Mouse (Mus musculus) testis, adult 2 months (tissue): ENCODE results near the gene Rnps1. TPM values are rescaled to one million over a fixed set of nuclear protein-coding genes. Genes with fewer than 3 reads are reported as not detected.
A peak's percentile ranks its signal among the peaks of the same experiment; 100 is the strongest.

Experiments used
- H3K27ac ChIP-seq: fragments of 200-500 bp; 2 replicates; pipeline ENCODE4 v1.5.1; 2012; ENCODE audit warnings: low read depth, low read length; ENCODE audit not compliant: control insufficient read depth, insufficient read depth
- H3K27me3 ChIP-seq: fragments of 200-500 bp; 2 replicates; pipeline ENCODE4 v1.6.1; 2012; ENCODE audit warnings: mild to moderate bottlenecking, low read length, moderate library complexity; ENCODE audit not compliant: control insufficient read depth, insufficient read depth
- H3K36me3 ChIP-seq: fragments of 200-500 bp; 2 replicates; pipeline ENCODE4 v1.6.1; 2012; ENCODE audit warnings: mild to moderate bottlenecking, low read length; ENCODE audit not compliant: control insufficient read depth, insufficient read depth
- H3K4me1 ChIP-seq: fragments of 200-500 bp; 2 replicates; pipeline ENCODE4 v1.6.1; 2012; ENCODE audit warnings: low read length; ENCODE audit not compliant: control insufficient read depth, insufficient read depth
- H3K4me3 ChIP-seq: fragments of 200-500 bp; 2 replicates; pipeline ENCODE4 v1.5.1; 2012; ENCODE audit warnings: low read depth, mild to moderate bottlenecking, low read length, moderate library complexity, mixed read lengths; ENCODE audit not compliant: control insufficient read depth
- CTCF ChIP-seq: fragments of 200-500 bp; IDR thresholded peaks from 2 replicates; pipeline ENCODE4 v1.5.1; 2012; ENCODE audit warnings: low read depth, mild to moderate bottlenecking, inconsistent platforms, low read length, moderate library complexity; ENCODE audit not compliant: control insufficient read depth, insufficient read depth, insufficient replicate concordance
- POLR2A ChIP-seq: fragments of 200-500 bp; IDR thresholded peaks from 2 replicates; pipeline ENCODE4 v1.6.1; 2012; ENCODE audit warnings: low read depth, mild to moderate bottlenecking, inconsistent platforms, low read length, moderate library complexity; ENCODE audit not compliant: control insufficient read depth
- polyA plus RNA-seq: library from polyadenylated mRNA; depleted of rRNA; stranded (reverse); fragments of >200 nt; gene quantifications from 2 replicates; pipeline ENCODE4 v1.2.3, GENCODE M21; 2012

The Rnps1 gene
- polyA plus RNA-seq, 1 experiment = 68.5 TPM

DNA sequence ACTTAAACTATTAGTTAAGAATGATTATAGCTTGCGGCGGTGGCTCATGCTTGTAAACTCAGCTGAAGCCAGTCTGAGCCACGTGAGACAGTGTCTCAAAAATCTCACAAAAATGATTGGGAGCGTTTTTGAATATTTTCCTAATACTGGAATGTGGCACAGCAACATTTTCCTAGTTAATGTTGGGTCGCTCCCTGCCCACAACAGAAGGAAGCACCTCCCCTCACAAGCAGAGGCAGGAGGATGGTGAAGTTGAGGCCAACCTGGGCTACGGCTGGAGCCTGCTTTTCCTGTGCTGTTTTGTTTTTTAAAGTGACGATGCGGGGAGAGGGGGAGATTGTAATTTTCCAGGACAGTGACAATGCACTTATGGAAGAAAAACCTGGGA lies 12.8 kb downstream of the Rnps1 start:
- peaks cover 4% of the 10 kb centered on the region for H3K4me1 ChIP-seq
- H3K27ac ChIP-seq = peak overlapping the region; percentile 94
- H3K27me3 ChIP-seq = no peaks in the 10 kb centered on the region
- no peaks in the 10 kb centered on the region for H3K36me3 ChIP-seq
- H3K4me3 ChIP-seq = peak overlapping the region; percentile 94
- TF ChIP-seq POLR2A = no peak
- TF ChIP-seq CTCF = no peak

DNA sequence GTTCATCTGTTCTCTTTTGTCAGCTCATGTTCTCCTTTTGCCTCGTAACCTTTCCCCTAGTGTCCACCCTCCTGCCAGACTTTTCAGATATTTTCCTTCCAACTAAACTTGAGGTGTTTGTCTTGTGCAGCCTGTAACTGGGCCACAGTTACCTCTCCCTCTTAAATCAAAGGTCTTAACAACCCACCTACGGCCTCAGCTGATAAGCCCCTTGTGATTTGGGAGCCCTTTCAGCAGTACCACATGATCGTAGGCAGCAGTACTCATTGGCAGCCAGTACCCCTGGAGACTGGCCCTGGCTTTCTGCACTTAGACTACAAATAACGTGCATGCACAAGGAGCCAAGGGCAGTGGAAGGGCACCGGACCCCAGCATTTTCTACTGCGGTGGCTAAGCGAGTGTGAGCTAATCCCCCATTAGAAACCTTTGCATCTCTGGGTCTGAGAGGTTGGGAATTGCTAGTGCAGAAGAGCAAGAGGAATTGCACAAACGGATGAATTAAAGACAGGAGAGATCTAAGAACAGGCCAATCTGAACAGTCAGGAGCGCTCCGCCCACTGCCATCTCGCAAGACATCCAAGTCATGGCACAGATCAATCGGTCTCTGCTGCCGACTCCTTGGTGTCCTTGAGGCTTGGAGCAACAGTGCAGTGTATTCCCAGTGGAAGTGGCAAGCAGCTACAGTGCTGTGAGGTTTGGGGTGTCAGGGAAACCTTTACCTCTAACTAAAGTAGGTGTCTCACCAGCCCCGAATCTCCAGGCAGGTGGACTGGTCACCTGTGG lies 15.0 kb downstream of the Rnps1 start:
- Histone ChIP-seq H3K36me3 (no peaks in the 10 kb centered on the region), H3K27ac (no peak overlapping the region), H3K4me3 (no peak overlapping the region), H3K4me1 (peaks cover 4% of the 10 kb centered on the region), H3K27me3 (no peaks in the 10 kb centered on the region)
- TF ChIP-seq POLR2A (no peak), CTCF (no peak)

DNA sequence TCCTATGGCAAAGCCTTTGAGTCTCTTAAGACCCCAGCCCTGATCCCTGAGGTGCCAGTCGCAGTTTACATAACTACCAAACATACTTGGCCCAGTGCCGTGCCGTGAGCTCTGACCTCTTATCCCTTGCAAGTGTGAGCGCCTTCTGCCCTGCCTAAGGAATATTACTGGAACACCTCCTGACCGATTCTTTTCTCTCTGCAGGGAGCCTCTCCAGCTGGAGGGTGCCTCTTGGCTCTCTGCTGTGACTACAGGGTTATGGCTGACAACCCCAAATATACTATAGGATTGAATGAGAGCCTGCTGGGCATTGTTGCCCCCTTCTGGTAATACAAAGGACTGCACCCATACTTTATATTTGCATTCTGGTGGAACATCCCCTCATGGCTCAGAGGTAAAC lies 22.7 kb downstream of the Rnps1 start:
- H3K27ac ChIP-seq = no peak overlapping the region
- no peak overlapping the region for H3K4me3 ChIP-seq
- no peak; the same call in 1 of the 2 replicates for TF ChIP-seq CTCF
- TF ChIP-seq POLR2A = no peak
- no peaks in the 10 kb centered on the region for H3K27me3 ChIP-seq
- no peaks in the 10 kb centered on the region for H3K4me1 ChIP-seq
- no peaks in the 10 kb centered on the region for H3K36me3 ChIP-seq

DNA sequence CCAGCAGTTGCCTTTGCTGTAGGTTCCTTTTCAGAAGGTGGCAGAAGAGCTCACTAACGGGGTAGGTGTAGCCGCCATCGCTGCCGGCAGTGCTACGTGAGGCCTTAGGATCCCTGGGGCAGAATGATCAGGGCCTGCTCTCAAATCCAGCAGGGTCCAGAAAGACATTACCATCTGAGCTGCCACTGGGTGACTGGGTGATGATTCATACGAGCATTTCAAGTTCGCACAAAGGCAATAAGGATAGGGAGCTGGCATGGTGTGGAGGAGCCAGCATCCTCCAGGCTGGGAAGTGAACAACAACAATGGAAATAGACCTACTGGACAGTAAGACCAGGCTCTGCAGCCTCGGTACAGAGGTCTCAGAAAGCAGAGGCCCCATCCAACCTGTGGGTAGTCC lies 26.0 kb downstream of the Rnps1 start:
- Histone ChIP-seq H3K36me3 (peaks cover 2% of the 10 kb centered on the region), H3K27ac (no peak overlapping the region), H3K4me1 (no peaks in the 10 kb centered on the region), H3K4me3 (no peak overlapping the region), H3K27me3 (no peaks in the 10 kb centered on the region)
- TF ChIP-seq CTCF (no peak), POLR2A (no peak)

DNA sequence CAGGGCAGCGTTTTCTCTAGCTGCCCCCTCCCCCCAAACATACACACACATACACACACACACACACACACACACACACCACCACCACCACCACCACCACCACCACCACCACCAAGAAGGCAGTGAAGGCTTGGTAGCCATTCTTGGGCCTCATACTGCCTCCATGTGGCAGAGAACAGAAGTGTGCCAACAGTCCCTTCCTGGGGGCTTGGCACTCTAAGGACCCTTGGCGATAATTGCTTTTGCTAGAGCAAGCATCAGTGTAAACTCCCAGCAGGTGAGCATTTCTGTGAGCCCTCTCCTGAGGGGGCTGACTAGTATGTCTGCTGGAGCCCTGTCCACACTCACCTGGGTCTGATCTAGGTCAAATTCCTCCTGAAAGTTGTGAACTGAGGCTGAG lies 26.8 kb downstream of the Rnps1 start:
- no peak for TF ChIP-seq POLR2A
- TF ChIP-seq CTCF = peak; percentile 16; the same call in 1 of the 2 replicates
- H3K4me3 ChIP-seq = no peak overlapping the region
- H3K27ac ChIP-seq = no peak overlapping the region
- peaks cover 2% of the 10 kb centered on the region for H3K36me3 ChIP-seq
- H3K27me3 ChIP-seq = no peaks in the 10 kb centered on the region
- H3K4me1 ChIP-seq = no peaks in the 10 kb centered on the region

DNA sequence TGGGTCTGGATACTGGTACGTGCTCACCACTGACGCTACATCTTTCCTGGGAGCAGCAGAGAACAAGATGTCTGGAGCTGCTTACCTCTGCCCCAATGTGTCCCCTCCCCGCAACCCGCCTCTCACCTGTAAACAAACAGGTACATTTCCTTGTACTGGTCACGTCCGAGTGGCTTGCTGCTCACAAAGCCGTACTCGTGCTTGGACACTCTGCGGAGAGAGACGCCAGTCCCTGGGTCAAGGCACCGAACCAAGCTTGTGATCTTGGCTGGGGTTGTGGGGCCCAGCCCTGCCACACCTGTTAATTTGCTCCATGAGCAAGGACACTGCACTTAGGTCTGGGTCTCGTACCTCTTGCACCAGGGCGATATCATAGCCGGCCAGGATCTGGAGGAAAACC lies 27.7 kb downstream of the Rnps1 start:
- H3K36me3 ChIP-seq = peaks cover 2% of the 10 kb centered on the region
- no peak overlapping the region for H3K4me3 ChIP-seq
- TF ChIP-seq POLR2A (no peak), CTCF (no peak)
- H3K27me3 ChIP-seq = no peaks in the 10 kb centered on the region
- H3K4me1 ChIP-seq = no peaks in the 10 kb centered on the region
- no peak overlapping the region for H3K27ac ChIP-seq

DNA sequence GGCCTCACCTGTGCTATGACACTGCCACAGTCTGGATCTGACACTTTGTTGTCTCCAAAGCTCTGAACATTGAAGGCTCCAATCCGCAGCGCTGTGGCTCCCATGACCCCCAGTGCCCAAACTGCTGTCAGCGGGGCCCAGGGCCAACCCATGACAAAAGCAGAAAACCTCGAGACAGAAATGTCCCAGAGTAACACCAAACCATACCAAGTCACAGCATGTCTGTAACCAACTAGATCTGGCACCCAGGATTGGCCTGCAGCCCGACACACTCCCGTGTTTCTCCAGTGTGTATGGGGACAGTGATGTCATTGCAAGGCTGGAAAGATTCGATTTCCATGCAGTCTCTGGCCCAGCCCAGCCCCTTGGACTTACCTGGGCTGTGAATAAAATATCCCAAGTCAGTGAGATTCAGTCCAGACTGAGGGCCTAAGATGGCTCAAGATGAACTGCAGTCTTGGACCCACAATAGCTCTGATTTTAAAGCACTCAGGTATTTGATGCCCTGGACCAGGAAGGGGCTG lies 28.3 kb downstream of the Rnps1 start, which contains the start of gene Dnase1l2:
Gene Dnase1l2, minus strand, starts transcription at position 474 of the 524 bp plus-strand sequence.
- no peaks in the 10 kb centered on the region for H3K27me3 ChIP-seq
- H3K4me1 ChIP-seq = no peaks in the 10 kb centered on the region
- no peak within 1 kb of the TSS for H3K27ac ChIP-seq
- TF ChIP-seq CTCF = no peak
- TF ChIP-seq POLR2A = no peak
- no peak within 1 kb of the TSS for H3K4me3 ChIP-seq
- H3K36me3 ChIP-seq = peaks cover 2% of the 10 kb centered on the region

DNA sequence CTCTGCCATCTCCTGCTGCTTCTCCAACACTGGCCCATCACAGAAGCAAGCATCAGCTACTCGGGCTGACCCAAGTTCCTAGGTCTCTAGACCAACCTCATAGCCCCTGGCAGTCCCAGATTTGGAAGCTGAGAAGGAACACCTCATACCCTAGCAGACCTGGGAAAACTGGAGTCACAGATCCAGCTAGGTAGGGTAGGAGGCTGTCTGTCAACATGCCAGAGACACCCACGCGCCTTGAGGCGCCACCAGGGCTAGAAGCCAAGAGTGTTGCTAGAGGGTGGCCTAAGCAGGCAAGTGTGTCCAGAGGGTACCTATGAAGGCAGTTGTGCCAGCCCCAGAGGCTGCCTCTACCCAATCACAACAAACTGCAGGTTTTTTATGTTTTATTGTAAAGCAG lies 29.0 kb downstream of the Rnps1 start:
- Histone ChIP-seq H3K4me1 (no peaks in the 10 kb centered on the region), H3K36me3 (peaks cover 4% of the 10 kb centered on the region), H3K27me3 (no peaks in the 10 kb centered on the region), H3K4me3 (no peak overlapping the region), H3K27ac (no peak overlapping the region)
- no peak for TF ChIP-seq POLR2A
